Mouse (Mus musculus) telencephalon, adult 2 months (tissue): Measurements from ENCODE around the gene Cd4.
"Not testable (repeated sequence)": the region's sequence is repeated elsewhere in the genome, so short reads cannot be mapped to it uniquely, and the experiment has no call there.

Source experiments
- DNase-seq: peaks from one replicate; pipeline ENCODE4 v3.0.0-alpha.2; 2011; ENCODE audit warnings: low read depth, low spot score

Gene Cd4

DNA sequence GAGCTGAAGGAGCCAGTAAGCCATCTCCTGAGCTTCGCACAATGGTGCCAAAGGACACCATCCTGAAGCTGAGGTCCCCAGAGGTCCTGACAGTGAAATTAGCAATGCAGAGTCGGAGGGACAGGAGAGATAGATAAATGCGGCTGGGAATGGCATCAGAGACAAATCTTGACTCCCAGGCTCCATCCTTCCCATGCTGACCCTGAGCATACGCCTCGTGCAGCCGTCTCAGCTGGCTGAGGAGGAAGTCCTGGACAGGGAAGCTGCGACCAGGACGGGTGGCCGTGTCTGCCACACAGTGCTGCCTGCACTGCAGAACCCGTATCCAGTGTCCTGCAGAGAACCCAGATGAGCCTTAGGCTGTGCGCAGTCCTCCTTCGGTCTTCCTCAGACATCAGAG, 33.4 kb downstream of the Cd4 start:
- no peak for DNase-seq

- no peak for DNase-seq
Observed at GRCm38 (mm10) chr6:124850535-124850934, 37.5 kb downstream of the Cd4 start.

- peak; percentile 78 for DNase-seq
Observed at GRCm38 (mm10) chr6:124847305-124847704, 40.7 kb downstream of the Cd4 start.

- no peak for DNase-seq
Observed at GRCm38 (mm10) chr6:124840241-124841167, 47.5 kb downstream of the Cd4 start, which contains the start of gene Gnb3. TSS of gene Gnb3 (minus strand) at chr6:124840275.

DNA sequence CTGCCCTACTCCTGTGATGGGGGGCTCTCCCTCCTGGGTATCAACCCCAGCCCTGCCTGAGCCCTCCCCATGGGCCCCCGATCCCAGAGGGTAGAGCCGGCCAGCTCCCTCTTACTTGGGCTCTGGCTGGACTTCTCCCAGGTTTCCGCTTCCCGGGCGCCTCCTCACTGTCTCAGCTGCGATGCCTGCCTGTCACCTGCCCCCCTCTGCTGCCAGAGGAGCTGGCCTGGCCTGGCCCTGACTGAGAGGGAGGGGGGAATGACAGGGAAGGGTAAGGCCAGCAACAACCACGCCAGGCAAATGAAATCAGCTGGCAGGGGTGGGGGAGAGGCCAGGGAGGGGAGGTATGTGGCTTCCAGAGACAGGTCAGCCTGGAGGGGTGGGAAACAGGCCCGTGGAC, 48.2 kb downstream of the Cd4 start:
- DNase-seq = no peak

DNA sequence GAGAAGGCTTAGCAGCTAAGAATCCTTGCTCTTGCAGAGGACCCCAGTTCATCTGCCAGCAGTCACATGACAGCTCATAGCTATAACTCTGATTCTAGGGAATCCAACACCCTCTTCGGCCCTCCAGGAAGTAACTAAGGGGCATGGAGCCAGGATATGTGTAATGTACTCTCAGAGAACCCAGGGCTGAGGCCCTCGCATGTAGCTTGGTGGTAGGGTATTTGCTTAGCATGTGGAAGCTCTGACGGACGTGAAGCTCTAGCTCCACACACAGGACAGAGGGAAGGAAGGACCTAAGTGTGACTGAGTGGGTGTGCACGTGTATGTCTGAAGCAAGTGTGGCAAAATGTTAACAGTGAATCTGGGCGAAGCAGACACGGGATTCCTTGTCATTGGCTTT, 51.6 kb downstream of the Cd4 start:
- no peak for DNase-seq

- no peak for DNase-seq
Observed at GRCm38 (mm10) chr6:124835531-124835930, 52.5 kb downstream of the Cd4 start.

DNA sequence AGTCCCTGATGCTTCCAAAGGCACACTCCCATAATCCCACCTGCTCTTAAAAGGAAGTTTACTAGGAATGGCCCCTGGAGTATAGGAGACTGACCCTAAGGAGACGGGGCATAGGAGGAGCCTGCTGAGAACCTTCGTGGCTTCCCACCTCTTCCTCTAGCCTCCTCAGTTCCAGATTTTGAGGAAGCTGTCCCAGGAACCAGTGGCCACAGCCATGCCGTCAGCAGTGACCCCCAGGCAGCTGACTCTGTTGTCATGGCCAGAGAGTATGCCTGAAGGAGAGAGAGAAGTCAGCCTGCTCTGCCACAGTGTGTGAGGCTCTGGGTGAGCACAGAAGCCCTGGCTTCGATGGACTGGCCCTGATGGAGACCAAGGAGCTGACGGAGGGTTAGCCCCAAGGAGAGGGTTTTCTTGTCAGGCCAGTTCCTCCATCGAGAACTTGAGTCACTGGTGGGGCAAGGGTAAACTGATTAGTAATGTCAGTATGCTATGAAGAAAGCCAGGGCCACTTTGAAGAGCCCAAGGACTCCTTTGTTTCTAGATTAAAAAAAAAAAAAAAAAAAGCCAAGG, 53.4 kb downstream of the Cd4 start:
- DNase-seq = no peak

GRCm38 (mm10) chr6:124831649-124832048, 56.4 kb downstream of the Cd4 start:
- no peak for DNase-seq

DNA sequence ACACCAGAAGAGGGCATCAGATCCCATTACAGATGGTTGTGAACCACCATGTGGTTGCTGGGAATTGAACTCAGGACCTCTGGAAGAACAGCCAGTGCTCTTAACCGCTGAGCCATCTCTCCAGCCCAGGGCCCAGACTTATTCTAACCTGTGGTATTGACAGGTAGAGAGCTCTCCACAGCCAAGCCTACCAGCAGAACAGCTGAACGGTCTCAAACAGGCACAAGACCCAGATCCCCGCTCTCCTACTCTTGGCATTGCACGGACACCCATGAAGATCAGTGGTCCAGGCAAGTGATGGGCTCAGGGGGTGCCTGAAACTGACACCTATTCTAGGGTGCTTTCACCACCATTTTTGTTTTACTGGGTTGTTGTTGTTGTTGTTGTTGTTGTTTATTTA, 56.8 kb downstream of the Cd4 start:
- not testable (repeated sequence) for DNase-seq

DNA sequence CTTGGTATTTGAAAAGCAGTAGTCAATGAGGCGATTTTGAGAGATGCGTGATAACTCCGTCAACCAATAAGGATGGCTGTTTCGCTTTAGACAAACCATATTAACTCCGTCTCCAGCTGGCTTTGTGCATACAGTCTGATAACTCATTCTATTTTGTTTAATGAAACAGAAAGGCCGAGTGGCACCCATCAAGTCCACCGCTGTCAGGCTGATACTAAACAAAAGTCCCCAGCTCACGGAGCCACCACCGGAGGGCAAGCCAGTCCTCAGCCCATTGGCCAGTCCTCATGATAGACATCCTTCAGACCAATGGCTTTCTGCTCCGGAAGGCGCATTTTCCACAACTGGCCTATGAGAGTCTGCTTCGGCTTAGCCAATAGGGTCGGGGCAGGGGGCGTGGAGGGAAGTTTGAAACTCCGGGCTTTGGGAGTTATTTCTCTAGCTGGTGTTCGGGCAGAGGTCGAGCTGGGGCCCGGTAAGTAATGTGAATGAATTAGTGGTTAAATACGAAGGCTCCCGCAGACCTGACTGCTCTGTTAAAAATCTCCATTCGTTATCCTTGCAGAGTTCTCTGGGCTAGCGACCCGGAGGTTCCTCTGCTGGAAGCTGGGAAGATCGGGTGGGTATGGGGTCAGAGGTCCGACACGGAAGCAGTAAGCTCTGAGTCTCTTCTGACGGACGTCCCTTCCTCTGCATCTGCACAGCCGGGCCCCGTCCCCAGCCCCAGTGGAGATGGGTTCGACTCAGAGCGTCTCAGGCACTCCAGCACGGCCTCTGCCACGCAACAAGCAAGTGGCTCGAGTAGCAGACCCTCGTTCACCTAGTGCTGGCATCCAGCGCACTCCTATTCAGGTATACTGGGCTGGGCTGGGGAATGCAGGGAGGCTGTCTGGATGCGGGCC, 58.0 kb downstream of the Cd4 start:
- peak; percentile 97 for DNase-seq

DNA sequence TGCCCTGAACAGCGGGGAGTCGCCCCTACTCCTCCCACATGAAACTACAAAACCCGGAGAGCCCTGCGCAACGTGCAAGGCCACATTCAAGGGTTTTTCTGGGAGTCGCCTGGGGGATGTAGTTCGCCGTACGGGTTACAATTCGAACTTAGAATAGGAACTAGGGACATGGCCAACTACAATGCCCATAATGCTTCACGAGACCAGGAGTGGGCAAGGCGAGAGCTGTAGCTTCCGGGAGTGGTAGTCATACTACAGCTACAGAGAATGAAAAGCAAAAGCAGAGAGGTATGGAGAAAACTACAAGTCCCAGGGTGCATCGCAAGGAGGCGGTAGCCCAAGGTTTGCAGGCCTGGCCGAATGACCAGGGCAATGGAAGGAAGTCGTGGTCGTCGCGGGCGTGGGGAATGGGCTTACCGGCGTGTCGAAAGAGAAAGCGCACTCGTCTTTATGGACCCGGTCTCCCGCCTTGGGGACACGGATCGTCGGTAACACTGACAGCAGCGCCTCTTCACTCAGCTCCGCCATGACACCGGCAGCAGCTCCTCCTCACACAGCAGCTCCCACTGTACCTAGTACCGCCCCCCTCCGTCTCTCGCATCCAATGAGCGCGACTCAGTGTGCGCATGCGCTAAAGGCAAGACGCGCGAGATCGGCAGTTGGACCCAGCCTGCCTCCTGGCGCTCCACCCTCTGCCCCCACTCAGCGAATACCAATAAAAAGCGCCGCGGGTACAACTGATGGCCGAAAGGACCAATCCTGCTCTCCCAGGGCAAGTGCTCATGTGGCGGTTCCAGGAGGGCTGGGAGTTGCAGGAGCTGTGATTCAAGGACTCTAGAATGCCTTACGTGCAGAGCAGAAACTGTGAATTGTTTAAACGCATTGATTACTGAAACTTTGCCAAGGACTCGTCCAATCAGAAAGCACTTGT, 58.9 kb downstream of the Cd4 start, which contains the start of the genes Usp5 and Cdca3:
TSS of gene Usp5 (minus strand) at position 617 of the 931 bp plus-strand sequence.
TSS of gene Cdca3 (plus strand) at position 680 of the 931 bp plus-strand sequence.
- peak; percentile 100 for DNase-seq

GRCm38 (mm10) chr6:124828101-124828592, 59.9 kb downstream of the Cd4 start:
- DNase-seq = no peak

GRCm38 (mm10) chr6:124822049-124822448, 66.0 kb downstream of the Cd4 start:
- no peak for DNase-seq

- DNase-seq = no peak
Observed at GRCm38 (mm10) chr6:124820891-124821290, 67.1 kb downstream of the Cd4 start.

- DNase-seq = no peak
Observed at GRCm38 (mm10) chr6:124817971-124818370, 70.0 kb downstream of the Cd4 start.

- no peak for DNase-seq
Observed at GRCm38 (mm10) chr6:124817563-124817962, 70.5 kb downstream of the Cd4 start.

- DNase-seq = no peak
Observed at GRCm38 (mm10) chr6:124817125-124817524, 70.9 kb downstream of the Cd4 start.

GRCm38 (mm10) chr6:124816611-124817010, 71.4 kb downstream of the Cd4 start:
- no peak for DNase-seq
